Mouse (Mus musculus) cerebellum, adult (tissue): ENCODE results near the gene Klrc1.
"Not testable (repeated sequence)": the region's sequence is repeated elsewhere in the genome, so short reads cannot be mapped to it uniquely, and the experiment has no call there.

Source experiments
- ATAC-seq: cut with Nextera tagmentation; 2 replicates; pipeline ENCODE4 v1.9.2; 2017; ENCODE audit warnings: mild to moderate bottlenecking, moderate library complexity, mixed read lengths; ENCODE audit not compliant: insufficient number of reproducible peaks, low FRiP score, low TSS enrichment

Gene Klrc1

DNA sequence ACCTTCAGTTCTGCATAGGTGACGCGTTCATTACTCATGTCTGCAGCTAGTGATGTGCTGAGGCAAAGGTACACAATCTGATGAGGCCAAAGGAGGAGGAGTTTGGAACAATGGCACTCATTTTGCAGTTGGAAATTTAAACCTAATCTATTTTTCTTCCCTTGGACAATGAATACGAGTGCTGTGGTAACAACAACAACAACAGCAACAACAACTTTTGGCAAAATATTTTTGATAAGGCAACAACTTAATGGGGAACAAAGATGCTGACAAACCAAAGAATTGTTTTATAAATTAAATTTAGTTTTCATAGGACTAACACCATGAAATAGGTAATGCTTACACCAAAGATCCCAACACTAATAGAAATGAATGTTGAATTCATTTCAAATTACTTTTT lies at the start of gene Klrc1:
Klrc1 (minus strand) TSS at position 101 of the 400 bp plus-strand sequence.
- ATAC-seq, result no peak

DNA sequence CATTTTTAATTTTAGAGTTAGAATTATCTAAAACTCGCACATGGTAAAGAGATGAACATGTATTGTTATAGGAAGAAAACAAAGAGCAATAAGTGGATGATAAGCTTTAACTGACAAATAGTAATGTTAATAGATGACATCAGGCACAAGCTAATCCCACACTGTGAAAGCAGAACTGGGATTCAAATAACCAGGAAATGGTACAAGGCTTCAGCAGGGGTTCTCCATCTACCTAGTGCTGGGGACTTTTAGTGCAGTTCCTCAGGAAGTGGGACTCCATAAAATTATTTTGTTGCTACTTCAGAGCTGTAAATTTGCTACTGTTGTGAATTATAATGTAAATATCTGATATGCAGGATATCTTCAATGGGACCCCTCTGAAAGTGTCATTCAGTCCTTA lies 48.5 kb upstream of the Klrc1 start:
- no peak for ATAC-seq

DNA sequence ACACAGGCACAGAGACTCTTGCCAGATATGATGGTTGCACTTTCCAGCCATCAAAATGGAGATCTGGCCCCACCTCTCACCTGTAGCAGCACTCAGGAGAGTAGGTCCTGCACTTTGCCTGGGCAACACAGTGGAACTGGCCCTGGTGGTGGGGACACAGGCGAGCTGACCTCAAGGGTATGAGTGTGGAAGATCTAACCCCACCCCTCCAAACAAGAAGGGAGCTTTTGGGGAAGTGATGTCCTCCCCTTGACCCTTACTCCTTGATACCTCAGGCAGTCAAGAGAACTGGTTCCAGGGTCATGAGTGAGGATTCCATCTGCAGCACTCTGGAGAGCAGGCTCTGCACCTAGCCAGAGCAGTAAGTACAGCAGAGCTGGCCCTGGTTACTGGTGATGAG lies 42.6 kb upstream of the Klrc1 start:
- no peak for ATAC-seq

DNA sequence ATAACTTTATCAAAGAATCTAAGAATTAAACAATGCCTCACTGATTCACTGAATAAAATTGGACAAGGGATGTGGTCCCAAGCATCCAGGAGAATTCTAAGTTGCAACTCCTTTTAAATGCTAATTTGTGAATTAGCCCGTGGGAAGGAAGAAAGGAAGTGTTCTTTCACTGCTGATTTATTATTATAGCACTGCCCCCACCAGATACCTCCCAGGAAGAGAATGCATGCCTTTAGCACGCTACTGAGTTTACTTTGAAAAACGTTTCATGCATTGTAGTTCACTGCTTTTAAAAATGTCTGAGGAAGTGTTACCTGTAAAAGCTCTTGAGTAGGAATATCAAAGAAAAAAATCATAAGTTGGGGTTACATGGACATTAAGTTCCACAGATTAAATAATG lies 41.7 kb upstream of the Klrc1 start:
- no peak for ATAC-seq

DNA sequence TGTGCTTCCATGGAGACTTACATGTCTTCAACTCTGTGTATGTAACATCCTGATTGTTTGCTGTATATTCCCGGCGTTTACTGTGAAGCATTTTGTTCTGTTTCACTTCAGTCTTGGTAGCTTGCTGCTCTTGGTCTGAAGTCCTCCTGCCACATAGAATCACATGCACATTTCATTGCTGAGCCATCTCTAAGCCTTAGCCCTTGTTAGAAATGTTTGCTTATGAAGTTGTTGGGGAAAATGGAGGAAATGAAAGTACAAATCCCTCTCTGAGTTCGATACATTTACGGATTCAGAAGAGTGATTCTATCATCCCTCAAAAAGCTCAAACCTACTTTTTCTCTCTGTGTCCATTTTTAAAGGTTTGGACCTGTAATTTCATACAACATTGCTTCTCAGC lies 38.3 kb upstream of the Klrc1 start, which contains the start of gene Klri1:
Klri1 (minus strand) TSS at position 101 of the 400 bp plus-strand sequence.
- no peak for ATAC-seq

DNA sequence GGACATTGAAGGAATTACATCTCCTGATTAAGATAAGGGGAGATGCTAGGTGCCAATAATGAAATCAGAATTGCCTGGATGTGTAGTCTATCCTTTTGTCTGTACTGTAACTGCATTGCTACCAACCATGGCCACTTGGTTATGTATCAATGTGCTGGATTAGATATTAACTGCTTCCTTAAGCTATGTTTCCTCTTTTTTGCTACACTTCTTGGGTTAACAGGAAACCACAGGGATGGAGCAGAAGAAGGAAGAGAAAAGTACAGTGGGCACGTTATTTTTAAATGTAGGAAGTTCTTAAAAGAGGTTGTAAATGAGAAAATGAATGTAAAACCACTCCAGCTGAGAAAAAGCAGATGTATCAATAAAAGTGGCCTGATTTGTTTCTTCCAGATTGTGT lies 34.8 kb upstream of the Klrc1 start:
- no peak for ATAC-seq

DNA sequence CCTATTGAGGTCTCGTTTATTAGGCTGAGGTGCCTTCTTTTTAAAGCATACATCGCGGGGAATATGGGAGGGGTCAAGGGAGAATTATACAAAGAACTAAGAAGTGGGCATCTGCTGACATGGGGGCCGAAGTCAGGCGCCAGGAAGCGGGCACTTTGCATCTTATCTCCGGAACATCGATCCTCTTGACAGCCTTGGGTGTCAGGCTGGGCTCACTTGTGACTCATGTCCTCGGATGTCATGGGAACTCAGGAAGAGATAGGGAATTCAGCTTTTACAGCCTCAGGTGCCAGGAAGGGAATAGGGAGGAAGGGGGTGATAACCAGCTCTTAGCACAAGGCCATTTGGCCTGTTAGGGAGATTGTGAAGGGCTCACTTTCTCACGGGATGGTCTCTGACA lies 12.7 kb upstream of the Klrc1 start:
- not testable (repeated sequence) for ATAC-seq

DNA sequence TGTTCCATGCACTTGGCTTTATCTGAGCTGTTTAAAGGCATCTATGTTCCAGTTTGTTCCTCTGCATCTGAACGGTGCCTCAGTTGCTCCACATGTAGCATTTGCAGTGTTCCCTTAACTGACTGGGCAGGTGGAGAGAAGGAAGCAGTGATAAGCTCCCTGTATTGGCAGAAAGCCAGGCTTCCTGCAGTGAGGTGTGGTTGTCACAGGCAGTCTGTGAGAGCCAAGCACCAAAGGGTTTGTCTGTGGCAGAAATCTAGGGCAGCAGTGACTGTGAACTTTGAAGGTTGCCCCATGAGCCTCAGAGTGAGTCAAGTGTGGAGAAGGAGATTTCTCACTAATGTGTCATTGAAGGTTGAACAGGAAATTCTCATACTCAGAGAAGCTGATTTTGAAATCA lies 1.6 kb upstream of the Klrc1 start:
- no peak for ATAC-seq

DNA sequence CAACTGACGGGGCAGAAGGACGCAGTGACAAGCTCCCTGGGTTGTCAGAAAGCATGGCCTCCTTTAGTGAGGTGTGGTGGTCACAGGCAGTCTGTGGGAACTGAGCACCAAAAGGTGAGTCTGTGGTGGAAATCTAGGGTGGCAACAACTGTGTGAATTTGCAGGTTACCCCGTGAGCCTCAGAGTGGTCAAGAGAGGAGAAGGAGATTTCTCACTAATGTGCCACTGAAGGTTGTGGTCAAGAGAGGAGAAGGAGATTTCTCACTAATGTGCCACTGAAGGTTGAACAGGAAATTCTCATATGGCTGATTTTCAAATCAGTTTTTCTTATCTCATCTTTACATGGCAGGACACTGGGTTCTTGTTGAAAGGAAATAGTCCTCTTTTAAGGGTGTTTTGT lies 17.5 kb downstream of the Klrc1 start:
- ATAC-seq, result not testable (repeated sequence)

DNA sequence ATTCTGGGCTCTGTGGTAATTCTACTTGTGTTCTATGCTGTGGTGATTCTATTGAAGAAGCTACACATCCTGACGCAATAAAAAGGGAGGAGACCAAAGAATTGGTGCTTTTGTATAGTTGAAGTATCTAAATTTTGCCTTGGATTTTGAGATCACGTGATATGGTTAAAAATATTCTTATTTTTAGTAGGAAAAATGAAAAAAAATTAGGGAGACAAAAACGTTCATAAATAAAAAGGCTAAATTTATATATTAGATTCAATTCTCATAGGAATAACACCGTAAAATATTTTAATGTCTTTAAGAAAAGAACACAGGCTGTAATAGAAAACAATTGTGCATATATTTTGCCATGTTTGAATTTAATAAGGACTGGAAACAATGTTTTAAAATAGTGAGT lies 18.2 kb downstream of the Klrc1 start, which contains the start of gene Klrc2:
Klrc2 (minus strand) TSS at position 101 of the 400 bp plus-strand sequence.
- not testable (repeated sequence) for ATAC-seq

DNA sequence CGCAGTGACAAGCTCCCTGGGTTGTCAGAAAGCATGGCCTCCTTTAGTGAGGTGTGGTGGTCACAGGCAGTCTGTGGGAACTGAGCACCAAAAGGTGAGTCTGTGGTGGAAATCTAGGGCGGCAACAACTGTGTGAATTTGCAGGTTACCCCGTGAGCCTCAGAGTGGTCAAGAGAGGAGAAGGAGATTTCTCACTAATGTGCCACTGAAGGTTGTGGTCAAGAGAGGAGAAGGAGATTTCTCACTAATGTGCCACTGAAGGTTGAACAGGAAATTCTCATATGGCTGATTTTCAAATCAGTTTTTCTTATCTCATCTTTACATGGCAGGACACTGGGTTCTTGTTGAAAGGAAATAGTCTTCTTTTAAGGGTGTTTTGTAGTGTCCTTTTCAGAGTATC lies 34.7 kb downstream of the Klrc1 start:
- not testable (repeated sequence) for ATAC-seq

DNA sequence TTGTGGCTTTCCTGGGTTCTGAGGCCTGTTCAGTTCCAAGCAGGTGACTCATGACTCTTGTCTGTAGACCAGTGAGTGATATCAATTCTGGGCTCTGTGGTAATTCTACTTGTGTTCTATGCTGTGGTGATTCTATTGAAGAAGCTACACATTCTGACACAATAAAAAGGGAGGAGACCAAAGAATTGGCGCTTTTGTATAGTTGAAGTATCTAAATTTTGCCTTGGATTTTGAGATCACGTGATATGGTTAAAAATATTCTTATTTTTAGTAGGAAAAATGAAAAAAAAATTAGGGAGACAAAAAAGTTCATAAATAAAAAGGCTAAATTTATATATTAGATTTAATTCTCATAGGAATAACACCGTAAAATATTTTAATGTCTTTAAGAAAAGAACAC lies 35.5 kb downstream of the Klrc1 start, which contains the start of gene Klrc3:
Klrc3 (minus strand) TSS at position 101 of the 400 bp plus-strand sequence.
- ATAC-seq, result not testable (repeated sequence)

DNA sequence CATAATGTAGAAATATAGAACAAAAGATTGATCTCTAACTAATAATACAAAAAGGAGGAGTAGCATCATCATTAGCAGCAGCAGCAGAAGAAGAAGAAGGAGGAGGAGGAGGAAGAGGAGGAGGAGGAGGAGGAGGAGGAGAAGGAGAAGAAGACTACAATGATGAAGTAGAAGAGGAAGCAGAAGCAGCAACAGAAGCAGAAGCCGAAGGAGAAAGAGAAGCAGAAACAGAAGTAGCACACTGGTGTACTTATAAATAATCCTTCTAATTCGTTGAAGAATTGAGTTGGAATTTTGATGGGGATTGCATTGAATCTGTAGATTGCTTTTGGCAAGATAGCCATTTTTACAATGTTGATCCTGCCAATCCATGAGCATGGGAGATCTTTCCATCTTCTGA lies 47.7 kb downstream of the Klrc1 start:
- not testable (repeated sequence) for ATAC-seq

DNA sequence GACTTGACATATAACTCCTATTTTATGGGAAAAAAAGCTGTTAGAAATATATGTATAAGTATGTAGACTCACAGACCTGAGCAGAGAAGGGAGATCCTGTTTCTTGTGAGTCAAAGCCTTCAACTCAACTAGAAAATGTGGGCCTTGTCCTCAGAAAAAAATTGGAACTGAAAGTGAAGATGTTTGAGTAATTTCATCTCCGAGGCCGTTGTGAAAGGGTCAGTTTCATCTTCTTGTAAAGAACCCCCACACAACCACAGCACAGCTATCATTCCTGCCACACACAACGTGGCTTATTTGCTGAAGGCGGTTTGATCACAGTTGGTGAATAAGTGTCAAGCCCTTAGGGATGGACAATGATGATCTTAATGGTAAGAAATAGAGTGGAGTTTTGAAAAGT lies 55.0 kb downstream of the Klrc1 start, which contains the start of gene Klrk1:
Klrk1 (minus strand) TSS at position 130 of the 400 bp plus-strand sequence.
- ATAC-seq, result no peak
